Mouse (Mus musculus) heart, adult 2 months (tissue): ENCODE data around the gene Crybb3.

Source experiments
- CTCF ChIP-seq: fragments of 200-600 bp; IDR thresholded peaks from 2 replicates; pipeline ENCODE4 v1.8.1; 2022; ENCODE audit warnings: antibody characterized with exemption, mild to moderate bottlenecking, moderate library complexity
- EP300 ChIP-seq: fragments of 200-500 bp; IDR thresholded peaks from 2 replicates; pipeline ENCODE4 v1.6.1; 2011; ENCODE audit warnings: low read depth, low read length, control low read depth; ENCODE audit not compliant: insufficient read depth
- POLR2A ChIP-seq: fragments of 200-500 bp; IDR thresholded peaks from 2 replicates; pipeline ENCODE4 v1.6.1; 2011; ENCODE audit warnings: mild to moderate bottlenecking, low read depth, low read length, control low read depth; ENCODE audit not compliant: insufficient read depth

GRCm38 (mm10) chr5:113118695-113119094 is 37.3 kb upstream of the Crybb3 start:
- TF ChIP-seq CTCF (no peak), POLR2A (no peak), EP300 (no peak)
